Mouse (Mus musculus) ES-E14 (cell line): ENCODE measurements at regions not wholly inside any gene's neighbourhood (a gene's known extent, or its start where the extent isn't known, plus 50 kb on each side); places are given as distances from the start of the nearest gene placed in this dataset.

Source experiments
- CHD2 ChIP-seq: IDR thresholded peaks from 2 replicates; pipeline ENCODE4 v1.6.1; 2014; ENCODE audit warnings: mild to moderate bottlenecking, low read depth, low read length, inconsistent platforms
- HCFC1 ChIP-seq: IDR thresholded peaks from 2 replicates; pipeline ENCODE4 v1.6.1; 2012; ENCODE audit warnings: low read length, inconsistent platforms, borderline replicate concordance; ENCODE audit not compliant: insufficient read depth
- MAFK ChIP-seq: IDR thresholded peaks from 2 replicates; pipeline ENCODE4 v1.6.1; 2014; ENCODE audit warnings: mild to moderate bottlenecking, low read depth, low read length, inconsistent platforms; ENCODE audit not compliant: insufficient read depth
- ZNF384 ChIP-seq: IDR thresholded peaks from 2 replicates; pipeline ENCODE4 v1.6.1; 2012; ENCODE audit warnings: low read depth, low read length, inconsistent platforms

GRCm38 (mm10) chr10:45982731-45983274, 405.2 kb downstream of the Hace1 start:
- no peak for TF ChIP-seq HCFC1
- TF ChIP-seq ZNF384: no peak
- TF ChIP-seq MAFK: no peak
- no peak for TF ChIP-seq CHD2
